Mouse (Mus musculus) heart, embryonic 10.5 days (tissue): ENCODE results near the gene Fbxo46. TPM values are rescaled to one million over a fixed set of nuclear protein-coding genes. Genes with fewer than 3 reads are reported as not detected.
A peak's percentile ranks its signal among the peaks of the same experiment; 100 is the strongest.
"Not testable (repeated sequence)": the region's sequence is repeated elsewhere in the genome, so short reads cannot be mapped to it uniquely, and the experiment has no call there.

Experiments
- DNase-seq: peaks from one replicate; pipeline ENCODE4 v3.0.0-alpha.2; 2017; ENCODE audit warnings: low spot score
- H3K27ac ChIP-seq: fragments of 300-500 bp; sonication (generic); 2 replicates; pipeline ENCODE4 v1.5.1; 2016; ENCODE audit warnings: mild to moderate bottlenecking
- H3K27me3 ChIP-seq: fragments of 300-500 bp; sonication (generic); 2 replicates; pipeline ENCODE4 v1.6.1; 2016; ENCODE audit warnings: mild to moderate bottlenecking; ENCODE audit not compliant: poor library complexity, insufficient read depth, severe bottlenecking
- H3K36me3 ChIP-seq: fragments of 300-500 bp; sonication (generic); 2 replicates; pipeline ENCODE4 v1.6.1; 2016; ENCODE audit warnings: mild to moderate bottlenecking, moderate library complexity
- H3K4me1 ChIP-seq: fragments of 300-500 bp; sonication (generic); 2 replicates; pipeline ENCODE4 v1.6.1; 2016; ENCODE audit warnings: mild to moderate bottlenecking
- H3K4me3 ChIP-seq: fragments of 300-500 bp; sonication (generic); 2 replicates; pipeline ENCODE4 v1.5.1; 2016; ENCODE audit warnings: mild to moderate bottlenecking, moderate library complexity
- H3K9me3 ChIP-seq: fragments of 300-500 bp; sonication (generic); 2 replicates; pipeline ENCODE4 v1.6.1; 2016; ENCODE audit warnings: mild to moderate bottlenecking, moderate library complexity
- WGBS: fragments of 180-500 bp; shearing (Covaris S2); methylation state at CpG from one replicate; pipeline ENCODE4 v1.1.7; 2016; 5-methylcytosine and 5-hydroxymethylcytosine counted together
- polyA plus RNA-seq: library from polyadenylated mRNA; unstranded; fragments of >200 nt; fragmentation: Nextera tagmentation; extraction: Ambion mirVana; gene quantifications from 2 replicates; pipeline ENCODE4 v1.2.1, GENCODE M21; 2016

Gene Fbxo46
- polyA plus RNA-seq, 1 experiment from 2014 or later, result 13.1 TPM

DNA sequence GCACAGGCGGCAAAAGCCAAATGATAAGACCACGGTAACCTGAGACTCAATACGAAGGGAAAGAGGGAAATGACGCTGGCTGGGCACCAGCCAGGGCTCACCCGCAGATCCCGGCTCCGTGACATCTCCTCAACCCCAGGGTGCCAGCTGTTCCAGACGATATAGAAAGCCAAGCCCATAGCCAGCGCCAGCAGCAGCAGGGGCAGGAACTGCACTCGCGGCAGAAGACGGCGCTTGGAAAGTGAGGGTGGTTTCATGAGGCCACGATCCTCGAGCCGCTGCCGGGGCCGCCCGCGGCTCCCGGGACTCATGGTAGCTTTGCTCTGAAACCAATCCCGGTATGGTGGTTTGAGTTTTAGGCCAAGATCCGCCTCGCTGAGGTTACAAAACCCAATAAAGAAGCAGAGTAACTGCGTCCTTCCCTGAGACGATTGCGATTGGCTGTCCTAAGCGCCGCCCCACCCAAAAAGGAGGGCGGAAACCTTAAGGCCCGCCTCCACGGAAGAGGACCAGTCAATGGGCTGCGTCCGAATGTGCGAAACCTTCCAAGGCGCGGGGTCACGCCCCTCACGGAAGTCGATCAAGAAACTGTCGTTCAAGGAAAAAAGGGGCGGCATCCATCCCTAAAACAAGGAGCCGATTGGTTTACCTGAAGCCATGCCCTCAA, 29.3 kb downstream of the Fbxo46 start, which contains the start of gene Qpctl:
Gene Qpctl (minus strand): TSS at position 417 of the 667 bp plus-strand sequence.
- H3K27me3 ChIP-seq, result no peaks in the 10 kb centered on the region
- H3K4me1 ChIP-seq, result peaks cover 28% of the 10 kb centered on the region
- WGBS, result under 1% methylated on average over 43 of the region's 43 CpGs
- no peaks in the 10 kb centered on the region for H3K9me3 ChIP-seq
- peak within 1 kb of the TSS; percentile 78 for H3K4me3 ChIP-seq
- H3K36me3 ChIP-seq, result peaks cover 38% of the 10 kb centered on the region
- peak within 1 kb of the TSS; percentile 89 for H3K27ac ChIP-seq
- DNase-seq, result peak; percentile 99

DNA sequence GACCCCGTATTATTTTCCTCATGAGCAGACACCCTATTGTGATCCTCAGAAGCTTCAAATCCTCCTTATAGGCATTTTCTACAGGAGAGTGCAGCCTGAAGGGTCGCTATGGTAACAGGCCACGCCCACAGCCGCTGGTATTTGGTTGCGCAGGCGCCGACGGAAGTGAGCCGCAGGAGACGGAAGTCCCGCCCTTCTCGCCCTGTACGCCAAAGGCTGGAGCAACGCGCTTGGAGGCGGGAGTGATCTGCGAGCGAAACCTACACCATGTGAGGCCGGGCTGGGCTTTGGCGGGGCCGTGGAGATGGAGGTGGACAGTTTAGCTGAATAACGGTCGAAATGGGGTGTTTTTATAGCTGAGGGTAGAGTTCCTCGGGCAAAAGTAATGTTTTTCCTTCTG, 30.0 kb downstream of the Fbxo46 start, which contains the start of gene Snrpd2:
Gene Snrpd2 (plus strand): TSS at position 97 of the 400 bp plus-strand sequence.
- H3K27me3 ChIP-seq, result no peaks in the 10 kb centered on the region
- H3K4me3 ChIP-seq, result peak within 1 kb of the TSS; percentile 78
- no peaks in the 10 kb centered on the region for H3K9me3 ChIP-seq
- peaks cover 28% of the 10 kb centered on the region for H3K4me1 ChIP-seq
- peak; percentile 98 for DNase-seq
- H3K36me3 ChIP-seq, result peaks cover 43% of the 10 kb centered on the region
- peak within 1 kb of the TSS; percentile 89 for H3K27ac ChIP-seq
- under 1% methylated on average over 24 of the region's 24 CpGs for WGBS

DNA sequence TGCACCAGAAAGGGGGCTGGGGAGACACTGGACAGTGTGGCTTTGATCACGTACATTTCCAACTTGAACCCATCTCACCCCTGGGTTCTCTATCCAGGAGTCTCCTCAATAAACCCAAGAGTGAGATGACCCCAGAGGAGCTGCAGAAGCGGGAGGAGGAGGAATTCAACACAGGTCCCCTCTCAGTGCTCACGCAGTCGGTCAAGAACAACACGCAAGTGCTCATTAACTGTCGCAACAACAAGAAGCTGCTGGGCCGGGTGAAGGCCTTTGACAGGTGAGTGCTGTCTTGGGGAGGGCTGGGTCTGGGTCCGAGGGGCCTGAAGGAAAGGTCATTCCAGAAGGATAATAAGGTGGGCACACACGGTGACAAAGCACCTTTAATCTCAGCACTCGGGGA, 31.5 kb downstream of the Fbxo46 start:
- H3K27ac ChIP-seq, H3K27me3 ChIP-seq, DNase-seq, H3K9me3 ChIP-seq: not testable (repeated sequence)
- H3K4me3 ChIP-seq, result peak overlapping the region; percentile 78; the same call in 1 of the 2 replicates
- WGBS, result 88% methylated on average over 10 of the region's 10 CpGs
- peaks cover 28% of the 10 kb centered on the region for H3K4me1 ChIP-seq
- peaks cover 48% of the 10 kb centered on the region for H3K36me3 ChIP-seq

DNA sequence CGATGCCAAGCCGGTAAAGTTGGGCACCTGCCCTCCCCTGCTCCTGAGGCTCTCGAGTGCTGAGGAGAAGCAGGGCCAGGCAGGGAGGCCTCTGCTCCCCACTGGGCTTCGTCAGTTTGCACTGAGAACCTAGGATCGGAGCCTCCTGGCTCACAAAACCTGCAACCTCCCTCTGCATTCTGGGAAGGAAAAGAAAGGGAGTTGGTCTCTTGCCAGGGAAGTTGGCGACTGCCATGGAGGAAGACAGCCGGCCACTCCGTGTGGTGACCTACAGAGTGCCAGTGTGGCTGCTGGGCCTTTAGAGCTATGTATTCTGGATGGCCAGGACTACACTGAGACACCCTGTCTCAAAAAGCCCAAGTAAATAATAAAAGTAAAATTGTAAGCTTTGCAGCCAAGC, 35.1 kb downstream of the Fbxo46 start:
- H3K27ac ChIP-seq, result no peak overlapping the region
- no peaks in the 10 kb centered on the region for H3K9me3 ChIP-seq
- 82% methylated on average over 8 of the region's 8 CpGs for whole genome bisulfite sequencing
- no peak overlapping the region for H3K4me3 ChIP-seq
- peaks cover 42% of the 10 kb centered on the region for H3K36me3 ChIP-seq
- peaks cover 30% of the 10 kb centered on the region for H3K4me1 ChIP-seq
- DNase-seq, result no peak
- peaks cover 13% of the 10 kb centered on the region for H3K27me3 ChIP-seq

DNA sequence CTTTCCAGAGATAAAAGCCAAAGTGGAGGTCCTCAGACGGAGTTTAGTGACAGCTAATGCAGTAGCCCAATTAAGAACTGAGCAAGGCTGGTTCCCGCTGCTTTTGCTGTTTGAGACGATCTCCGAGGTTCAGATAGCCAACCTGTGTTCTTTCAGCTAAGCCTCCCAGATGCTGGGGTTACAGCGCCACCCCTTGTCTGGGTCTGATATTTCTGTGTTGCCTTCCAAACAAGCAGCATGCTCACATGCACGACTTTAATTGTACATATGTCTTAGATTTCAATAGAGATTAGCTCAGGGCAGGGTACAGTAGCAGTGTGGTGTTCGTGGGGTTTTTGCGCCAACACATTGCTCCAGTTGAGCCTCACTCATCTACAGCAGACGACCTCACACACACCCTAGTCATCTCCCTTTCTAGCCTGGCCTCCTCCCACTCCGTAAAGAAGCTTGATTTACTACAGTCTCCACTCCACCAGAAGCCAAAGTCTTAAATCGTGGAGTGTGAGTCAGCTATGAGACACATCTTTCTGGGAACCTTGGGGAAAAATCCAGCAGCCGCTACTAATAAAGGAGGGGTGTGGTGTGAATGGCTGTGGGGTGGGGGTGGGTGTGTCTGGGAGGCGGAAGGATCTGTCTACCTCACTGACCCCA, 36.3 kb downstream of the Fbxo46 start:
- no peak for DNase-seq
- Histone ChIP-seq H3K4me1 (peaks cover 30% of the 10 kb centered on the region), H3K27me3 (peaks cover 22% of the 10 kb centered on the region), H3K4me3 (no peak overlapping the region), H3K9me3 (no peaks in the 10 kb centered on the region), H3K36me3 (peaks cover 41% of the 10 kb centered on the region), H3K27ac (no peak overlapping the region)
- WGBS, result 57% methylated on average over 13 of the region's 13 CpGs

DNA sequence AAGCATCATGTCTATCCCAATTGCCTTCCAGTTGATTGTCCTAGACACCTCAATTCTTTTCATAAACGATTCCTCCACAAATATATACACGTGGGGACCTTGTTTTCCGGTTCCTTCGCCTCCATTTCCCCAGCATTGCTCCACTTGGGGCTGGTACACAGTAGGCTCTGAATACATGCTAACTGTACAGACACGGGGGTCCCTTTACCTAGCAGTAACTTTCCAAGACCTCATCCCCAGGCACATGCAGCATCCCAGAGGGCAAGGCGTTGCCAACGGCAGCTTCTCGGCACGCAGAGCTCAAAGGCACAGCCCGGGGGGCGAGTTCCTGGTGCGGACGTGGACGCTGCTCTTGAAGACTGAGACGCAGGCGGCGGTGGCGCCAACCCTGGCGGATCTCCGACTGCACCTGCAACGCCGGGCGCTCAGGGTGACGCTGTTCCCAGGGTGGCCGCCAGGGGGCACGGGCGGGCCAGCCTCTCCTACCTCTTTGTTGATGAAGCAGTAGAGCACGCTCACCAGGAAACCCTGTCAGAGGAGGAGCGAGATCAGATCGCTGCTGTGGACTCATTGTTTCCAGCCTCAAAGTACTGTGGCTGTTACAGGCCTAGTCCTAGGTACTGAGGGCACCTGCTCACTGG, 37.6 kb downstream of the Fbxo46 start:
- Histone ChIP-seq H3K36me3 (peaks cover 27% of the 10 kb centered on the region), H3K4me1 (peaks cover 28% of the 10 kb centered on the region), H3K27me3 (peaks cover 27% of the 10 kb centered on the region), H3K4me3 (peak overlapping the region; percentile 45), H3K27ac (peak overlapping the region; percentile 60; the same call in 1 of the 2 replicates), H3K9me3 (no peaks in the 10 kb centered on the region)
- peak; percentile 96 for DNase-seq
- WGBS, result 7% methylated on average over 30 of the region's 30 CpGs

DNA sequence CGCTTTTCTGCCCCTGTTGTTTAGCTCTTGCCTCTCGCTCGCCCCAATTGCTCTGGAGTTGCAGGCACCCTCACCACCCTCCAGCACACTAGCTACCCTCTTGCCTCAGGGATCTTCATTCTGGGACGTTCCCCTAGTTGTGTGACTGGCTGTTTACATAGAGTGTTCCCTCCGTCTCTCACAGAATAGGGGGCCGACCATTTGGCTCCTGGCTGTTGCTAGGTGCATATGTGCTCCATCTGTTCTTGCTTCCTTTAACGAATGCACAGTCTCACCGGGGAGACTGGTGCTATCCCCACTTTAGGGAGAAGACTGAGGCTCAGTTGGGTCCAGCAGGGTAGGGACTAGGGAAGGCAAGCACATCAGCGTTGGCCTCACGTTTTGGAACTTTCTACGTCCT, 38.9 kb downstream of the Fbxo46 start:
- H3K4me1 ChIP-seq, result peaks cover 28% of the 10 kb centered on the region
- WGBS, result 65% methylated on average over 11 of the region's 11 CpGs
- H3K36me3 ChIP-seq, result peaks cover 16% of the 10 kb centered on the region
- H3K4me3 ChIP-seq, result no peak overlapping the region
- no peak overlapping the region for H3K27ac ChIP-seq
- H3K27me3 ChIP-seq, result peaks cover 39% of the 10 kb centered on the region
- DNase-seq, result no peak
- no peaks in the 10 kb centered on the region for H3K9me3 ChIP-seq

DNA sequence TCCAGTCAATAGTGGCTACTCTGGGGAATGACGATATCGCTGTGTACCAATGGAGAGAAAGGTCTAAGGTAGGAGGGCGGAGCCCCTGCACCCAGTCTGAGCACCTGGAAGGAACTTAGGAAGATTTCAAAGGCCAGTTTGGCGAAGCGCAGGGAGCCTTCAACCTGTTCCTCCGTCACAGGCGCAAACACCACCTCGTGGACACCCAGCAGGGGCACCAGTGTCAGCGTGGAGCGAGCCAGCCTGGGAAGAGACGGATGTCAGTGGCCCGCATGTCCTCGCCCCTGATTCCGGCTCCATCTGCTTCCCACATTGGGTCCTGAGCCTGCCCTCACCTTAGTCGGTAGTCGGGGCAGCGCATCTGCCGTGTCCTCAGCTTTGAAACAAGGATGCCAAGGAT, 39.8 kb downstream of the Fbxo46 start:
- no peak for DNase-seq
- Histone ChIP-seq H3K27me3 (peaks cover 47% of the 10 kb centered on the region), H3K36me3 (peaks cover 9% of the 10 kb centered on the region), H3K9me3 (no peaks in the 10 kb centered on the region), H3K27ac (peak overlapping the region; percentile 42; the same call in 1 of the 2 replicates), H3K4me1 (peaks cover 36% of the 10 kb centered on the region), H3K4me3 (peak overlapping the region; percentile 61)
- WGBS, result 13% methylated on average over 18 of the region's 18 CpGs

DNA sequence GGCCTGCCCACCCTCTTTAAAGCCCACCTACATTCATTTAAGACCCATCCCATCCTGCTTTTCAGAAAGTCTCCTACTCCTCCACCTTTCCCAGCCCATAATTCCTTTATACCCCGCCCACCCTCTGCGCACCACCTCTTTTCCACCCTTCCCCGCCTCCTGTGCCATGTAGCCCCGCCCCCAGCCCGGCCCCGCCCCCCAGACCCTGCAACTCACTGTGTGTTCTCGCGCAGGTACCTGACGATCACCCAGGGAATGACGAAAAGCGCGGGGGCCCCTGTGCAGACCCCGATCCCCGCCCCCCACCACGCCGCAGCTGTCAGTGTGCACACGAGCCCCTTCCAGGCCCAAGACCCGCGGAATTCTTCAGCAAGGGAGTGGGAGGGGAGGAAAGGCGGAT, 40.5 kb downstream of the Fbxo46 start:
- peak; percentile 92 for DNase-seq
- Histone ChIP-seq H3K27ac (peak overlapping the region; percentile 59; the same call in 1 of the 2 replicates), H3K27me3 (peaks cover 53% of the 10 kb centered on the region)

DNA sequence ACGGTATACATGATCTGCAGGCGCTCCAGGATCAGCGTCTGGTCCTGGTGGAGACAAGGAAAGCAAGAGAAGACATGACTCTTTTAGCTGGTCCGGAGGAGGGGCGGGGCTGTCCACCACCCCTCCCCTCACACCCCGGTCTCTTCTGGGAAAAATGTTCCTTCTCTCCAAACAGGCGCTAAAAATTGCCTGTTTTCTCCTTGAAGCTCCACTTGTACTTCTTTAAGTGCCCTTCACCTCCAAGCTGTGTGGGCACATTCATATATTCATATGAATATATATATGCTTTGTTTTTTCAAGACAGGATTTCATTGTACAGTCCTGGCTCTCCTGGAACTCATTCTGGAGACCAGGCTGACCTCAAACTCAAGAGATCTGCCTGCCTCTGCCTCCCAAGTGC, 43.3 kb downstream of the Fbxo46 start:
- Histone ChIP-seq H3K36me3 (peaks cover 2% of the 10 kb centered on the region; the same call in 1 of the 2 replicates), H3K4me3 (no peak overlapping the region), H3K27ac (no peak overlapping the region), H3K9me3 (no peaks in the 10 kb centered on the region), H3K4me1 (peaks cover 42% of the 10 kb centered on the region), H3K27me3 (peaks cover 53% of the 10 kb centered on the region)
- DNase-seq, result no peak
- WGBS, result 70% methylated on average over 7 of the region's 7 CpGs

More for the DNA sequence above, 40.5 kb downstream of the Fbxo46 start:
- Histone ChIP-seq H3K4me3 (peak overlapping the region; percentile 61), H3K4me1 (peaks cover 43% of the 10 kb centered on the region), H3K36me3 (peaks cover 2% of the 10 kb centered on the region), H3K9me3 (no peaks in the 10 kb centered on the region)
- under 1% methylated on average over 20 of the region's 20 CpGs for WGBS

DNA sequence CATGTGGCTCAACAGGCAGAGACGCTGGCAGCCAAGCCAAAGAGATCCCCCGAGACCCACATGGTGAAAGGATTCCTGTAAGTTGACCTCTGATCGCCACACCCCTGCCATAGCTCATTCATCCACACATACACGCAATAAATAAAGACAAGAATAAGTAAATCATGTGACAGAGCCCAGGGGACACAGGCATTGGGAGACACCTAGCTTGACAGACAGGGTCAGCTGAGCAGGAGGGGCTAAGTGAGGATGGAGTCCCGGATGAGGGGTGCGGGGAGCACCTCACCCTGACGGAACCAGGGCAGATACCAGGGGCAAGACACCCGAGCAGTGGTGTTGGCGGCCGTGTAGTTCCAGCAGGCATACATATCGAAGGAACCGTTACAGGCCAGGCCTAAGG, 44.1 kb downstream of the Fbxo46 start:
- Histone ChIP-seq H3K36me3 (peaks cover 2% of the 10 kb centered on the region; the same call in 1 of the 2 replicates), H3K4me3 (peak overlapping the region; percentile 40), H3K9me3 (no peaks in the 10 kb centered on the region), H3K27me3 (peaks cover 51% of the 10 kb centered on the region), H3K4me1 (peaks cover 49% of the 10 kb centered on the region), H3K27ac (peak overlapping the region; percentile 31; the same call in 1 of the 2 replicates)
- WGBS, result 27% methylated on average over 12 of the region's 12 CpGs
- no peak for DNase-seq

DNA sequence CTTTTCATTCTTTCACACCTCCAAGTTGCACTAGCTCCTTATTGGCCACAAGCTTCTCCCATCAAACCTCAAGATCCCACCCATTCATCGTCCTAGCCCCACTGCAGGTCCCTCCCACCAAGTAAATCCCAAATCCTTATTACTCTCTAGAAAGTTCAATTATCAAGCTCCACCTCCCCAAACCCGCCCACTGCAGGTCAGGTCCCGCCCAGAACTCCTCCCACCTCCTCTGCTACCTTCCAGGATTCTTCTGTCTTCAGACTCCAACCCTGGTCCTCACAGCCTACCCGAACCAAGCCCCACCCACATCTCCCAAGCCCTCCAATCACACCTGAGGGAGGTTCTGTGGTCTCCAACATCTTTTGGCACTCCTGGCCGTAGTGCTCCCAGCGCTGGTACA, 44.5 kb downstream of the Fbxo46 start:
- H3K36me3 ChIP-seq, result peaks cover 2% of the 10 kb centered on the region; the same call in 1 of the 2 replicates
- peaks cover 46% of the 10 kb centered on the region for H3K27me3 ChIP-seq
- peak; percentile 80 for DNase-seq
- H3K4me3 ChIP-seq, result peak overlapping the region; percentile 40
- peaks cover 51% of the 10 kb centered on the region for H3K4me1 ChIP-seq
- no peaks in the 10 kb centered on the region for H3K9me3 ChIP-seq
- WGBS, result 2% methylated on average over 6 of the region's 6 CpGs
- peak overlapping the region; percentile 31; the same call in 1 of the 2 replicates for H3K27ac ChIP-seq
